Mouse (Mus musculus): ENCODE data around the gene Gemin2.

DNA sequence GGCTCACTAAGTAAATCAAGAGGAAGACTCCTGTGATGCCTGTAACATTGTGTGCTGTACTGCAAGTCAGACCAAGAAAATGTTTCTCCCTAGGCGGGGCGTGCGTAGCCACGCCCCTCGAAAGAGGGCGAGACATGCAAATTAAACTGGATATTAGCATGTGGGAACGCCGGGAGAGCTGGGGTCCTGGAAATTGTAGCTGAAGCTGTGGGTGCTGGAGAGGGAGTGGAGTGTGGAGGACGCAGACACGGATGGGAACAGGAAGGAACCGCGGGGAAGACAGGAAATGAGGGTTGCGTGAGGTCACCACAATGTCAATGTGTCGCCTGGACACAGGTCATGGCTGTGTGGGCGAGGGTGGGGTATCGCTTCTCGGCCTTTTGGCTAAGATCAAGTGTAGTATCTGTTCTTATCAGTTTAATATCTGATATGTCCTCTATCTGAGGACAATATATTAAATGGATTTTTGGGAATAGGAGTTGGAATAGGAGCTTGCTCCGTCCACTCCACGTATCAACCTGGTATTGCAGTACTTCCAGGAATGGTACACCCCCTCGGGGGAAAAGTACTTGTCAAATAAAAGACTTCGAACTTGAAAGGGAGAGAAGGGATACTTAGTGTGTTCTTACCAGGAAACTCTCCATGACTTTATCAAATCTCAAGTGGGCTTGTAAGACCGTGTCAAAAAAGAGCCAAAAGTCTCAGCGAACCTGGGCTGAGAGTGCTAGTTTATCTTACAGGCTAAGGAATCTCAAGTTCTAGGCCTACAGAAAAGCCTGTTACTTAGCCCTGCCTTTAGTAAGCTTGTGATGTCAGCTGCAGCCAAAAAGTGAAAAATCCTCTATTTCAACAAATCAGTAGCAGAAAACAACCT is 27.0 kb downstream of the Gemin2 start:
- TF ChIP-seq CTCF (IDR thresholded peaks at IDR 0.05; ENCODE audit: extremely low read depth, insufficient read depth, insufficient read length, insufficient replicate concordance), result no peak
- TF ChIP-seq POLR2A (IDR thresholded peaks at IDR 0.05; ENCODE audit: low read depth, low read length), result no peak
